11 mouse cellular contexts compared by ENCODE assay signal in genomic region chr7:30812291-30812807, GRCm38 (mm10). TPM values are rescaled to one million over a fixed set of nuclear protein-coding genes. Genes with fewer than 3 reads are reported as not detected.
A peak's percentile ranks its signal among the peaks of the same experiment; 100 is the strongest.
DNase-seq lines count a peak whose midpoint lies in the region; ATAC-seq and TF ChIP-seq lines count a peak whose summit lies in the region.
"Had no signal": no experiment of that assay in that cellular context is flagged by ENCODE, and none has a peak within 500 bp of the region (broad histone marks: within the 10 kb centered on the region; RNA-seq: fewer than 3 reads in every experiment).

No protein-coding gene starts in this region.

- no peaks in the 10 kb centered on the region for H3K9me3 ChIP-seq in midbrain, postnatal 0 days (ENCODE audit: low read length)
- H3K9me3 ChIP-seq in midbrain, embryonic 11.5 days (ENCODE audit: control insufficient read depth, low read length): no peaks in the 10 kb centered on the region
- no peaks in the 10 kb centered on the region for H3K9me3 ChIP-seq in hindbrain, embryonic 14.5 days (ENCODE audit: control insufficient read depth, low read length)
- no peaks in the 10 kb centered on the region for H3K9me3 ChIP-seq in liver, embryonic 11.5 days (ENCODE audit: control insufficient read depth, low read length)
- H3K9me3 ChIP-seq in stomach, embryonic 14.5 days (ENCODE audit: control insufficient read depth, low read depth, low read length): no peaks in the 10 kb centered on the region
- H3K9me3 ChIP-seq: embryonic facial prominence, embryonic 12.5 days; midbrain, embryonic 12.5 days had no signal

- H3K27ac ChIP-seq in midbrain, postnatal 0 days (ENCODE audit: low read depth, low read length): no peak overlapping the region
- no peak overlapping the region for H3K27ac ChIP-seq in midbrain, embryonic 11.5 days (ENCODE audit: low read depth, low read length)
- no peak overlapping the region for H3K27ac ChIP-seq in hindbrain, embryonic 14.5 days
- H3K27ac ChIP-seq in liver, embryonic 11.5 days (ENCODE audit: low read depth, low read length): peak overlapping the region; percentile 68
- peak overlapping the region; percentile 67; the same call in 1 of the 2 replicates for H3K27ac ChIP-seq in stomach, embryonic 14.5 days (ENCODE audit: low read length)
- H3K27ac ChIP-seq: embryonic facial prominence, embryonic 12.5 days; midbrain, embryonic 12.5 days had no signal

- DNase-seq in midbrain, postnatal 0 days (ENCODE audit: low spot score): peak; percentile 50
- DNase-seq in midbrain, embryonic 11.5 days (ENCODE audit: low spot score, missing footprints): no peak
- no peak for DNase-seq in hindbrain, embryonic 14.5 days (ENCODE audit: low spot score)
- DNase-seq in liver, embryonic 11.5 days (ENCODE audit: low spot score): peak; percentile 54
- DNase-seq in cerebellum, adult 11-12 months: no peak
- DNase-seq in frontal cortex, postnatal 10 days (ENCODE audit: low spot score in 2 of 2): no peak
- no peak for DNase-seq in heart, postnatal 14 days

- no peak overlapping the region for H3K9ac ChIP-seq in midbrain, postnatal 0 days (replicated peaks; ENCODE audit: low read length, poor library complexity, severe bottlenecking)
- no peak overlapping the region for H3K9ac ChIP-seq in midbrain, embryonic 11.5 days (ENCODE audit: low read length)
- H3K9ac ChIP-seq in hindbrain, embryonic 14.5 days: no peak overlapping the region
- no peak overlapping the region for H3K9ac ChIP-seq in liver, embryonic 11.5 days (ENCODE audit: low read depth, low read length)
- no peak overlapping the region for H3K9ac ChIP-seq in stomach, embryonic 14.5 days (replicated peaks; ENCODE audit: low read depth, low read length)
- H3K9ac ChIP-seq: embryonic facial prominence, embryonic 12.5 days; midbrain, embryonic 12.5 days had no signal

- TF ChIP-seq CTCF in midbrain, postnatal 0 days (IDR thresholded peaks at IDR 0.05): no peak

- no peaks in the 10 kb centered on the region for H3K4me1 ChIP-seq in midbrain, postnatal 0 days (ENCODE audit: insufficient read depth, low read length)
- H3K4me1 ChIP-seq in midbrain, embryonic 11.5 days (ENCODE audit: control insufficient read depth, insufficient read depth, low read length): no peaks in the 10 kb centered on the region
- H3K4me1 ChIP-seq in hindbrain, embryonic 14.5 days (replicated peaks; ENCODE audit: control insufficient read depth, insufficient read depth, low read length): no peaks in the 10 kb centered on the region
- peaks cover 9% of the 10 kb centered on the region for H3K4me1 ChIP-seq in liver, embryonic 11.5 days (replicated peaks; ENCODE audit: control insufficient read depth, insufficient read depth, low read length)
- H3K4me1 ChIP-seq in stomach, embryonic 14.5 days (ENCODE audit: control insufficient read depth, insufficient read depth, low read length): 0 out of 2 replicates have a peak, but pooled peaks cover 5% of the 10 kb centered on the region
- H3K4me1 ChIP-seq: embryonic facial prominence, embryonic 12.5 days; midbrain, embryonic 12.5 days had no signal

- H3K4me3 ChIP-seq in midbrain, postnatal 0 days (ENCODE audit: low read depth, low read length): no peak overlapping the region
- H3K4me3 ChIP-seq in midbrain, embryonic 11.5 days (ENCODE audit: low read depth, low read length): no peak overlapping the region
- no peak overlapping the region for H3K4me3 ChIP-seq in hindbrain, embryonic 14.5 days (replicated peaks; ENCODE audit: low read length)
- H3K4me3 ChIP-seq in liver, embryonic 11.5 days (ENCODE audit: low read depth, low read length): no peak overlapping the region
- H3K4me3 ChIP-seq in stomach, embryonic 14.5 days (ENCODE audit: low read depth, low read length): no peak overlapping the region
- H3K4me3 ChIP-seq: embryonic facial prominence, embryonic 12.5 days; midbrain, embryonic 12.5 days had no signal

- no peak overlapping the region for H3K4me2 ChIP-seq in midbrain, postnatal 0 days (ENCODE audit: low read depth, low read length, poor library complexity, severe bottlenecking)
- H3K4me2 ChIP-seq in midbrain, embryonic 11.5 days: no peak overlapping the region
- H3K4me2 ChIP-seq in hindbrain, embryonic 14.5 days (replicated peaks): no peak overlapping the region
- peak overlapping the region; percentile 10; the same call in 1 of the 2 replicates for H3K4me2 ChIP-seq in liver, embryonic 11.5 days
- H3K4me2 ChIP-seq in stomach, embryonic 14.5 days (replicated peaks; ENCODE audit: low read depth, low read length): no peak overlapping the region
- H3K4me2 ChIP-seq: embryonic facial prominence, embryonic 12.5 days; midbrain, embryonic 12.5 days had no signal

- 68% methylated on average over 6 of the region's 6 CpGs for WGBS in midbrain, postnatal 0 days
- WGBS in midbrain, embryonic 11.5 days: 71% methylated on average over 6 of the region's 6 CpGs
- WGBS in hindbrain, embryonic 14.5 days: 50% methylated on average over 6 of the region's 6 CpGs
- WGBS in liver, embryonic 11.5 days: 39% methylated on average over 6 of the region's 6 CpGs
- WGBS in stomach, embryonic 14.5 days: 37% methylated on average over 6 of the region's 6 CpGs

- no peaks in the 10 kb centered on the region for H3K27me3 ChIP-seq in midbrain, postnatal 0 days (ENCODE audit: insufficient read depth, low read length)
- no peaks in the 10 kb centered on the region for H3K27me3 ChIP-seq in midbrain, embryonic 11.5 days (ENCODE audit: control insufficient read depth, insufficient read depth, low read length)
- no peaks in the 10 kb centered on the region for H3K27me3 ChIP-seq in hindbrain, embryonic 14.5 days (ENCODE audit: control insufficient read depth, insufficient read depth, low read length)
- no peaks in the 10 kb centered on the region for H3K27me3 ChIP-seq in liver, embryonic 11.5 days (replicated peaks; ENCODE audit: control insufficient read depth, insufficient read depth, low read length)
- no peaks in the 10 kb centered on the region for H3K27me3 ChIP-seq in stomach, embryonic 14.5 days (ENCODE audit: control insufficient read depth, insufficient read depth, low read length)
- H3K27me3 ChIP-seq: embryonic facial prominence, embryonic 12.5 days; midbrain, embryonic 12.5 days had no signal

- intact Hi-C loops in heart, postnatal 14 days (cut with DNase I): no loop called here

- H3K36me3 ChIP-seq in midbrain, postnatal 0 days (ENCODE audit: insufficient read depth, low read length): no peaks in the 10 kb centered on the region
- no peaks in the 10 kb centered on the region for H3K36me3 ChIP-seq in midbrain, embryonic 11.5 days (ENCODE audit: control insufficient read depth, insufficient read depth, low read length)
- H3K36me3 ChIP-seq in hindbrain, embryonic 14.5 days (replicated peaks; ENCODE audit: control insufficient read depth, insufficient read depth): no peaks in the 10 kb centered on the region
- H3K36me3 ChIP-seq in liver, embryonic 11.5 days (ENCODE audit: control insufficient read depth, insufficient read depth, low read length): no peaks in the 10 kb centered on the region
- no peaks in the 10 kb centered on the region for H3K36me3 ChIP-seq in stomach, embryonic 14.5 days (ENCODE audit: control insufficient read depth, insufficient read depth, low read length)
- H3K36me3 ChIP-seq: embryonic facial prominence, embryonic 12.5 days; midbrain, embryonic 12.5 days had no signal

- no peak for ATAC-seq in midbrain, postnatal 0 days (ENCODE audit: low FRiP score)
- no peak for ATAC-seq in midbrain, embryonic 11.5 days (ENCODE audit: low FRiP score)
- ATAC-seq in hindbrain, embryonic 14.5 days (ENCODE audit: low FRiP score): peak; percentile 24; the same call in 1 of the 2 replicates
- ATAC-seq in liver, embryonic 11.5 days (replicated peaks; ENCODE audit: low FRiP score): peak; percentile 63
- peak; percentile 80 for ATAC-seq in stomach, embryonic 14.5 days (ENCODE audit: insufficient number of reproducible peaks, insufficient read depth, low FRiP score, low read depth)

RNA-seq across cellular contexts. Expression of gene Ffar2, which starts 11.2 kb away (rescaled TPM):
- not detected in 2 replicates for total RNA-seq in midbrain, postnatal 0 days (2014; rRNA removed)
- 0.07 and 0.25 TPM in 2 replicates for polyA plus RNA-seq in midbrain, postnatal 0 days (2015; fragmentation: Nextera tagmentation; extraction: Ambion mirVana)
- polyA plus RNA-seq in midbrain, embryonic 11.5 days (2014; fragmentation: Nextera tagmentation; extraction: Ambion mirVana): not detected in 2 replicates
- 0.22 TPM in 1 of 2 replicates, not detected in the other for polyA plus RNA-seq in hindbrain, embryonic 14.5 days (2014; fragmentation: Nextera tagmentation; extraction: Ambion mirVana)
- 0.36 and 0.47 TPM in 2 replicates for polyA plus RNA-seq in liver, embryonic 11.5 days (2014; fragmentation: Nextera tagmentation; extraction: Ambion mirVana)
- polyA plus RNA-seq in stomach, embryonic 14.5 days (2014; fragmentation: Nextera tagmentation; extraction: Ambion mirVana): 0.55 and 3.4 TPM in 2 replicates
- under 1 TPM; 0.34 to 0.74 TPM for total RNA-seq in heart, postnatal 14 days (2021)
- polyA plus RNA-seq: embryonic facial prominence, embryonic 12.5 days; midbrain, embryonic 12.5 days had no signal

RNA-seq across cellular contexts. Expression of gene Krtdap, which starts 24.7 kb away (rescaled TPM):
- 4.8 and 19.2 TPM in 2 replicates for total RNA-seq in midbrain, postnatal 0 days (2014; rRNA removed)
- 1.2 and 1.6 TPM in 2 replicates for polyA plus RNA-seq in midbrain, postnatal 0 days (2015; fragmentation: Nextera tagmentation; extraction: Ambion mirVana)
- polyA plus RNA-seq in midbrain, embryonic 11.5 days (2014; fragmentation: Nextera tagmentation; extraction: Ambion mirVana): not detected in 2 replicates
- not detected in 2 replicates for polyA plus RNA-seq in hindbrain, embryonic 14.5 days (2014; fragmentation: Nextera tagmentation; extraction: Ambion mirVana)
- not detected in 2 replicates for polyA plus RNA-seq in liver, embryonic 11.5 days (2014; fragmentation: Nextera tagmentation; extraction: Ambion mirVana)
- polyA plus RNA-seq in stomach, embryonic 14.5 days (2014; fragmentation: Nextera tagmentation; extraction: Ambion mirVana): 9.2 and 20.2 TPM in 2 replicates
- not detected for total RNA-seq in heart, postnatal 14 days (2021)
- polyA plus RNA-seq: midbrain, embryonic 12.5 days had no signal

RNA-seq across cellular contexts. Expression of gene Ffar3, which starts 43.6 kb away (rescaled TPM):
- total RNA-seq in midbrain, postnatal 0 days (2014; rRNA removed): not detected in 2 replicates
- not detected in 2 replicates for polyA plus RNA-seq in midbrain, postnatal 0 days (2015; fragmentation: Nextera tagmentation; extraction: Ambion mirVana)
- polyA plus RNA-seq in midbrain, embryonic 11.5 days (2014; fragmentation: Nextera tagmentation; extraction: Ambion mirVana): not detected in 2 replicates
- polyA plus RNA-seq in hindbrain, embryonic 14.5 days (2014; fragmentation: Nextera tagmentation; extraction: Ambion mirVana): not detected in 2 replicates
- polyA plus RNA-seq in liver, embryonic 11.5 days (2014; fragmentation: Nextera tagmentation; extraction: Ambion mirVana): not detected in 2 replicates
- 0.41 TPM in 1 of 2 replicates, not detected in the other for polyA plus RNA-seq in stomach, embryonic 14.5 days (2014; fragmentation: Nextera tagmentation; extraction: Ambion mirVana)
- not detected for total RNA-seq in heart, postnatal 14 days (2021)
- polyA plus RNA-seq: heart, postnatal 0 days; midbrain, embryonic 12.5 days had no signal

RNA-seq across cellular contexts. Expression of gene Dmkn, which starts 48.8 kb away (rescaled TPM):
- total RNA-seq in midbrain, postnatal 0 days (2014; rRNA removed): 0.71 and 7.9 TPM in 2 replicates
- 4.5 and 4.9 TPM in 2 replicates for polyA plus RNA-seq in midbrain, postnatal 0 days (2015; fragmentation: Nextera tagmentation; extraction: Ambion mirVana)
- polyA plus RNA-seq in midbrain, embryonic 11.5 days (2014; fragmentation: Nextera tagmentation; extraction: Ambion mirVana): not detected in 2 replicates
- polyA plus RNA-seq in hindbrain, embryonic 14.5 days (2014; fragmentation: Nextera tagmentation; extraction: Ambion mirVana): 2.2 and 2.4 TPM in 2 replicates
- not detected in 2 replicates for polyA plus RNA-seq in liver, embryonic 11.5 days (2014; fragmentation: Nextera tagmentation; extraction: Ambion mirVana)
- 5.9 and 14.6 TPM in 2 replicates for polyA plus RNA-seq in stomach, embryonic 14.5 days (2014; fragmentation: Nextera tagmentation; extraction: Ambion mirVana)
- total RNA-seq in heart, postnatal 14 days (2021): 1 to 10 TPM; 4.8 to 7.0 TPM
- polyA plus RNA-seq: embryonic facial prominence, embryonic 12.5 days had no signal

RNA-seq across cellular contexts. Expression of gene Ffar1, which starts 49.0 kb away (rescaled TPM):
- not detected in 2 replicates for total RNA-seq in midbrain, postnatal 0 days (2014; rRNA removed)
- not detected in 2 replicates for polyA plus RNA-seq in midbrain, postnatal 0 days (2015; fragmentation: Nextera tagmentation; extraction: Ambion mirVana)
- polyA plus RNA-seq in midbrain, embryonic 11.5 days (2014; fragmentation: Nextera tagmentation; extraction: Ambion mirVana): not detected in 2 replicates
- not detected in 2 replicates for polyA plus RNA-seq in hindbrain, embryonic 14.5 days (2014; fragmentation: Nextera tagmentation; extraction: Ambion mirVana)
- polyA plus RNA-seq in liver, embryonic 11.5 days (2014; fragmentation: Nextera tagmentation; extraction: Ambion mirVana): not detected in 2 replicates
- not detected in 2 replicates for polyA plus RNA-seq in stomach, embryonic 14.5 days (2014; fragmentation: Nextera tagmentation; extraction: Ambion mirVana)
- not detected for total RNA-seq in heart, postnatal 14 days (2021)
- polyA plus RNA-seq: embryonic facial prominence, embryonic 12.5 days; heart, postnatal 0 days; midbrain, embryonic 12.5 days had no signal

Comparison
In these comparisons a context has a peak if more than half of its experiments do, and no peak if none do; other contexts are left out.
1. DNase-seq: peak in midbrain, postnatal 0 days (single experiment) and liver, embryonic 11.5 days (single experiment); none in midbrain, embryonic 11.5 days (single experiment), hindbrain, embryonic 14.5 days (single experiment), cerebellum, adult 11-12 months (single experiment), frontal cortex, postnatal 10 days (0 of 2) and heart, postnatal 14 days (0 of 2).
2. ATAC-seq: peak in hindbrain, embryonic 14.5 days (single experiment), liver, embryonic 11.5 days (single experiment) and stomach, embryonic 14.5 days (single experiment); none in midbrain, postnatal 0 days (single experiment) and midbrain, embryonic 11.5 days (single experiment).
3. H3K27ac ChIP-seq: peak in liver, embryonic 11.5 days (single experiment) and stomach, embryonic 14.5 days (single experiment); none in midbrain, postnatal 0 days (single experiment), midbrain, embryonic 11.5 days (single experiment) and hindbrain, embryonic 14.5 days (single experiment).